Mouse (Mus musculus): ENCODE measurements at regions not wholly inside any gene's neighbourhood (a gene's known extent, or its start where the extent isn't known, plus 50 kb on each side); places are given as distances from the start of the nearest gene placed in this dataset.
A peak's percentile ranks its signal among the peaks of the same experiment; 100 is the strongest.

DNA sequence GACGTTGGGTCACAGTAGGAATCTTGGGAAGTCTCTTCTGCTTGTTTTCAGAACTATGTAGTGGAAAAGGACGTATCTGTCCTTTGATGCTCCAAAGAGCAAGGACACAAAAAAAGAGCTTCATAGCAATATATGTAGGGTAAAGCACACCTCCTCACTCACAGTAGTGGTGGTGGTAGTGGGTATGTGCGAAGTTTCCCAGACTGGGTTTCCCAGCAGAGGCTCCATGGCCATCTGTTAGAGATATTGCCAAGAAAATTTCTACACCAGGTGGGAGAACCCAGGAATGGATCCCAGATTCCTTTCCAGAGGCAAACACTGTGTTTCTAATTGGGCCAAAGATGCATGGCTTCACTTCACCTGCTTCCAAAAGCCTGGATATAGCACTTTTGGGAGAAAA is 205.2 kb downstream of the Ptn start:
- no peak for DNase-seq (ENCODE audit: extremely low read depth, low read depth, low spot score)
- whole genome bisulfite sequencing: 79% methylated on average over 3 of the region's 3 CpGs
- Histone ChIP-seq H3K36me3 (ENCODE audit: control insufficient read depth, insufficient read depth, low read length) (no peaks in the 10 kb centered on the region), H3K9ac (ENCODE audit: low read depth, low read length) (no peak overlapping the region), H3K27me3 (ENCODE audit: control insufficient read depth, insufficient read depth, low read length) (no peaks in the 10 kb centered on the region), H3K4me1 (ENCODE audit: control insufficient read depth, insufficient read depth, low read length) (no peaks in the 10 kb centered on the region), H3K4me3 (ENCODE audit: insufficient read depth, low read depth, low read length) (no peak overlapping the region), H3K27ac (replicated peaks; ENCODE audit: insufficient read depth, low read depth, low read length) (no peak overlapping the region), H3K79me2 (ENCODE audit: control insufficient read depth, insufficient read depth, low read length) (no peaks in the 10 kb centered on the region)
- no peak for TF ChIP-seq CTCF (IDR thresholded peaks at IDR 0.05; ENCODE audit: low read depth, low read length)
- no peak for TF ChIP-seq POLR2A (IDR thresholded peaks at IDR 0.05; ENCODE audit: extremely low read depth, insufficient read depth, low read length)

- Histone ChIP-seq H3K27ac (replicated peaks; ENCODE audit: insufficient read depth, low read depth, low read length) (no peak overlapping the region), H3K9ac (ENCODE audit: low read depth, low read length) (no peak overlapping the region), H3K4me3 (ENCODE audit: insufficient read depth, low read depth, low read length) (no peak overlapping the region), H3K27me3 (ENCODE audit: control insufficient read depth, insufficient read depth, low read length) (no peaks in the 10 kb centered on the region), H3K79me2 (ENCODE audit: control insufficient read depth, insufficient read depth, low read length) (no peaks in the 10 kb centered on the region), H3K4me1 (ENCODE audit: control insufficient read depth, insufficient read depth, low read length) (no peaks in the 10 kb centered on the region), H3K36me3 (ENCODE audit: control insufficient read depth, insufficient read depth, low read length) (no peaks in the 10 kb centered on the region)
- peak; percentile 7 for DNase-seq (ENCODE audit: extremely low read depth, low read depth, low spot score)
- WGBS: 41% methylated on average over 3 of the region's 3 CpGs
- TF ChIP-seq CTCF (IDR thresholded peaks at IDR 0.05; ENCODE audit: low read depth, low read length) (no peak), POLR2A (IDR thresholded peaks at IDR 0.05; ENCODE audit: extremely low read depth, insufficient read depth, low read length) (no peak)
Observed at GRCm38 (mm10) chr6:36596574-36596973, 208.7 kb downstream of the Chrm2 start.

GRCm38 (mm10) chr6:36590881-36591630 is 203.2 kb downstream of the Chrm2 start:
- Histone ChIP-seq H3K27ac (replicated peaks; ENCODE audit: insufficient read depth, low read depth, low read length) (no peak overlapping the region), H3K27me3 (ENCODE audit: control insufficient read depth, insufficient read depth, low read length) (no peaks in the 10 kb centered on the region), H3K4me3 (ENCODE audit: insufficient read depth, low read depth, low read length) (no peak overlapping the region), H3K79me2 (ENCODE audit: control insufficient read depth, insufficient read depth, low read length) (no peaks in the 10 kb centered on the region), H3K4me1 (ENCODE audit: control insufficient read depth, insufficient read depth, low read length) (no peaks in the 10 kb centered on the region), H3K9ac (ENCODE audit: low read depth, low read length) (no peak overlapping the region), H3K36me3 (ENCODE audit: control insufficient read depth, insufficient read depth, low read length) (no peaks in the 10 kb centered on the region)
- TF ChIP-seq CTCF (IDR thresholded peaks at IDR 0.05; ENCODE audit: low read depth, low read length): no peak
- TF ChIP-seq POLR2A (IDR thresholded peaks at IDR 0.05; ENCODE audit: extremely low read depth, insufficient read depth, low read length): no peak
- WGBS: 88% methylated on average over 16 of the region's 16 CpGs
- DNase-seq (ENCODE audit: extremely low read depth, low read depth, low spot score): no peak

- 96% methylated on average over 3 of the region's 3 CpGs for WGBS
- H3K4me3 ChIP-seq (ENCODE audit: insufficient read depth, low read depth, low read length): no peak overlapping the region
- no peaks in the 10 kb centered on the region for H3K27me3 ChIP-seq (ENCODE audit: control insufficient read depth, insufficient read depth, low read length)
- H3K9ac ChIP-seq (ENCODE audit: low read depth, low read length): no peak overlapping the region
- H3K36me3 ChIP-seq (ENCODE audit: control insufficient read depth, insufficient read depth, low read length): no peaks in the 10 kb centered on the region
- no peak for DNase-seq (ENCODE audit: extremely low read depth, low read depth, low spot score)
- H3K27ac ChIP-seq (replicated peaks; ENCODE audit: insufficient read depth, low read depth, low read length): no peak overlapping the region
- H3K79me2 ChIP-seq (ENCODE audit: control insufficient read depth, insufficient read depth, low read length): no peaks in the 10 kb centered on the region
- H3K4me1 ChIP-seq (ENCODE audit: control insufficient read depth, insufficient read depth, low read length): no peaks in the 10 kb centered on the region
- TF ChIP-seq POLR2A (IDR thresholded peaks at IDR 0.05; ENCODE audit: extremely low read depth, insufficient read depth, low read length): no peak
- no peak for TF ChIP-seq CTCF (IDR thresholded peaks at IDR 0.05; ENCODE audit: low read depth, low read length)
Observed at GRCm38 (mm10) chr6:36581043-36581442, 193.2 kb downstream of the Chrm2 start.
